Mouse (Mus musculus) kidney, embryonic 16.5 days (tissue): ENCODE results near the gene Srsf9. TPM values are rescaled to one million over a fixed set of nuclear protein-coding genes. Genes with fewer than 3 reads are reported as not detected.

Experiments
- ATAC-seq: fragments of 200-750 bp; cut with Nextera tagmentation; 2 replicates; pipeline ENCODE4 v1.8.0; 2017; ENCODE audit warnings: moderate TSS enrichment; ENCODE audit not compliant: low FRiP score, low TSS enrichment
- H3K27ac ChIP-seq: fragments of 300-500 bp; sonication (generic); 2 replicates; pipeline ENCODE4 v1.5.1; 2014; ENCODE audit warnings: low read length
- H3K27me3 ChIP-seq: fragments of 300-500 bp; sonication (generic); 2 replicates; pipeline ENCODE4 v1.6.1; 2014; ENCODE audit warnings: low read length, control low read depth, mixed read lengths; ENCODE audit not compliant: insufficient read depth
- H3K36me3 ChIP-seq: fragments of 300-500 bp; sonication (generic); 2 replicates; pipeline ENCODE4 v1.6.1; 2014; ENCODE audit warnings: low read length, control low read depth, mixed read lengths; ENCODE audit not compliant: insufficient read depth
- H3K4me1 ChIP-seq: fragments of 300-500 bp; sonication (generic); 2 replicates; pipeline ENCODE4 v1.6.1; 2014; ENCODE audit warnings: low read length, control low read depth, mixed read lengths; ENCODE audit not compliant: insufficient read depth
- H3K4me2 ChIP-seq: fragments of 300-500 bp; sonication (generic); replicated peaks from 2 replicates; pipeline ENCODE4 v1.6.1; 2014; ENCODE audit warnings: low read depth, low read length
- H3K4me3 ChIP-seq: fragments of 300-500 bp; sonication (generic); 2 replicates; pipeline ENCODE4 v1.5.1; 2014; ENCODE audit warnings: mild to moderate bottlenecking, low read length
- H3K9ac ChIP-seq: fragments of 300-500 bp; sonication (generic); replicated peaks from 2 replicates; pipeline ENCODE4 v1.6.1; 2014; ENCODE audit warnings: low read length
- H3K9me3 ChIP-seq: fragments of 300-500 bp; sonication (generic); 2 replicates; pipeline ENCODE4 v1.6.1; 2016; ENCODE audit warnings: low read length, control low read depth
- WGBS: fragments of 180-500 bp; shearing (Covaris S2); extraction: QIAGEN DNeasy Blood & Tissue Kit; methylation state at CpG from one replicate; pipeline ENCODE4 v1.1.7; 2014; 5-methylcytosine and 5-hydroxymethylcytosine counted together
- polyA plus RNA-seq: library from polyadenylated mRNA; unstranded; fragments of >200 nt; fragmentation: Nextera tagmentation; extraction: Ambion mirVana; gene quantifications from 2 replicates; pipeline ENCODE4 v1.2.1, GENCODE M21; 2015

The Srsf9 gene
- polyA plus RNA-seq, 1 experiment from 2014 or later: 258 TPM

GRCm38 (mm10) chr5:115347564-115347963 lies 20.6 kb downstream of the Srsf9 start:
- peaks cover 35% of the 10 kb centered on the region for H3K36me3 ChIP-seq
- H3K27ac ChIP-seq: no peak overlapping the region; the same call in 1 of the 2 replicates
- WGBS: 1% methylated on average over 5 of the region's 5 CpGs
- no peak for ATAC-seq
- peak overlapping the region; percentile 71 for H3K4me2 ChIP-seq
- no peaks in the 10 kb centered on the region; the same call in 1 of the 2 replicates for H3K27me3 ChIP-seq
- peak overlapping the region; percentile 45 for H3K9ac ChIP-seq
- H3K4me3 ChIP-seq: peak overlapping the region; percentile 81
- peaks cover 3% of the 10 kb centered on the region; the same call in 1 of the 2 replicates for H3K9me3 ChIP-seq
- peaks cover 9% of the 10 kb centered on the region for H3K4me1 ChIP-seq

GRCm38 (mm10) chr5:115348546-115349224 lies 21.7 kb downstream of the Srsf9 start, which contains the start of gene Cox6a1:
Gene Cox6a1, minus strand, starts transcription at chr5:115348981.
- Histone ChIP-seq H3K36me3 (peaks cover 23% of the 10 kb centered on the region), H3K9ac (peak within 1 kb of the TSS; percentile 71), H3K9me3 (peaks cover 3% of the 10 kb centered on the region; the same call in 1 of the 2 replicates), H3K4me2 (peak within 1 kb of the TSS; percentile 71), H3K4me3 (peak within 1 kb of the TSS; percentile 81), H3K4me1 (peaks cover 9% of the 10 kb centered on the region), H3K27me3 (no peaks in the 10 kb centered on the region; the same call in 1 of the 2 replicates), H3K27ac (peak within 1 kb of the TSS; percentile 88)
- peak; percentile 95 for ATAC-seq
- 0% methylated on average over 72 of the region's 74 CpGs for WGBS

GRCm38 (mm10) chr5:115349225-115349555 lies 22.2 kb downstream of the Srsf9 start:
- Histone ChIP-seq H3K36me3 (peaks cover 18% of the 10 kb centered on the region), H3K27me3 (no peaks in the 10 kb centered on the region; the same call in 1 of the 2 replicates), H3K4me3 (peak overlapping the region; percentile 81), H3K9ac (peak overlapping the region; percentile 71), H3K9me3 (peaks cover 3% of the 10 kb centered on the region; the same call in 1 of the 2 replicates), H3K4me2 (peak overlapping the region; percentile 71), H3K4me1 (peaks cover 9% of the 10 kb centered on the region), H3K27ac (peak overlapping the region; percentile 88)
- peak; percentile 25 for ATAC-seq
- 1% methylated on average over 18 of the region's 18 CpGs for WGBS

- no peak overlapping the region for H3K27ac ChIP-seq
- peaks cover 9% of the 10 kb centered on the region for H3K4me1 ChIP-seq
- peaks cover 3% of the 10 kb centered on the region; the same call in 1 of the 2 replicates for H3K9me3 ChIP-seq
- WGBS: 81% methylated on average over 5 of the region's 5 CpGs
- no peak overlapping the region for H3K9ac ChIP-seq
- no peaks in the 10 kb centered on the region for H3K36me3 ChIP-seq
- H3K4me2 ChIP-seq: no peak overlapping the region
- H3K27me3 ChIP-seq: no peaks in the 10 kb centered on the region; the same call in 1 of the 2 replicates
- no peak overlapping the region for H3K4me3 ChIP-seq
- ATAC-seq: no peak
These were observed 24.4 kb downstream of the Srsf9 start for GRCm38 (mm10) chr5:115351348-115351747.

- Histone ChIP-seq H3K9me3 (peaks cover 3% of the 10 kb centered on the region; the same call in 1 of the 2 replicates), H3K9ac (no peak overlapping the region), H3K4me1 (no peaks in the 10 kb centered on the region), H3K36me3 (no peaks in the 10 kb centered on the region), H3K4me2 (no peak overlapping the region), H3K4me3 (no peak overlapping the region), H3K27me3 (no peaks in the 10 kb centered on the region; the same call in 1 of the 2 replicates), H3K27ac (no peak overlapping the region)
- no peak for ATAC-seq
- WGBS: 39% methylated on average over 13 of the region's 13 CpGs
These were observed 28.1 kb downstream of the Srsf9 start for GRCm38 (mm10) chr5:115355070-115355469.

GRCm38 (mm10) chr5:115358872-115359271 lies 31.9 kb downstream of the Srsf9 start:
- H3K4me2 ChIP-seq: no peak overlapping the region
- H3K4me3 ChIP-seq: no peak overlapping the region
- no peaks in the 10 kb centered on the region for H3K36me3 ChIP-seq
- 0 out of 2 replicates have a peak overlapping the region, but pooled peaks have one; percentile 22 for H3K9ac ChIP-seq
- 3% methylated on average over 12 of the region's 12 CpGs for WGBS
- no peak overlapping the region for H3K27ac ChIP-seq
- no peaks in the 10 kb centered on the region for H3K4me1 ChIP-seq
- no peaks in the 10 kb centered on the region for H3K27me3 ChIP-seq
- no peaks in the 10 kb centered on the region for H3K9me3 ChIP-seq
- ATAC-seq: peak; percentile 88

GRCm38 (mm10) chr5:115359438-115359837 lies 32.5 kb downstream of the Srsf9 start:
- ATAC-seq: no peak
- WGBS: 83% methylated on average over 8 of the region's 8 CpGs
- H3K4me1 ChIP-seq: no peaks in the 10 kb centered on the region

GRCm38 (mm10) chr5:115359851-115360372 lies 32.9 kb downstream of the Srsf9 start:
- H3K27me3 ChIP-seq: no peaks in the 10 kb centered on the region
- WGBS: 39% methylated on average over 5 of the region's 5 CpGs
- no peak overlapping the region for H3K4me3 ChIP-seq
- H3K36me3 ChIP-seq: no peaks in the 10 kb centered on the region
- ATAC-seq: no peak
- no peaks in the 10 kb centered on the region for H3K9me3 ChIP-seq
- no peak overlapping the region for H3K4me2 ChIP-seq
- 0 out of 2 replicates have a peak overlapping the region, but pooled peaks have one; percentile 24 for H3K27ac ChIP-seq
- H3K4me1 ChIP-seq: no peaks in the 10 kb centered on the region
- no peak overlapping the region for H3K9ac ChIP-seq

More at GRCm38 (mm10) chr5:115359438-115359837, 32.5 kb downstream of the Srsf9 start:
- Histone ChIP-seq H3K9ac (no peak overlapping the region), H3K36me3 (no peaks in the 10 kb centered on the region), H3K27ac (0 out of 2 replicates have a peak overlapping the region, but pooled peaks have one; percentile 24), H3K9me3 (no peaks in the 10 kb centered on the region), H3K4me3 (no peak overlapping the region), H3K27me3 (no peaks in the 10 kb centered on the region), H3K4me2 (no peak overlapping the region)

GRCm38 (mm10) chr5:115362216-115362615 lies 35.2 kb downstream of the Srsf9 start:
- ATAC-seq: no peak
- no peak overlapping the region for H3K9ac ChIP-seq
- H3K27me3 ChIP-seq: no peaks in the 10 kb centered on the region
- no peak overlapping the region for H3K27ac ChIP-seq
- no peaks in the 10 kb centered on the region for H3K4me1 ChIP-seq
- H3K4me2 ChIP-seq: no peak overlapping the region
- H3K9me3 ChIP-seq: no peaks in the 10 kb centered on the region
- no peak overlapping the region for H3K4me3 ChIP-seq
- H3K36me3 ChIP-seq: no peaks in the 10 kb centered on the region
- 55% methylated on average over 7 of the region's 7 CpGs for WGBS
